Mouse (Mus musculus): ENCODE data around the gene Gphn. TPM values are rescaled to one million over a fixed set of nuclear protein-coding genes. Genes with fewer than 3 reads are reported as not detected.

Gene Gphn
- polyA plus RNA-seq, 1 experiment from 2014 or later = 86.2 TPM

DNA sequence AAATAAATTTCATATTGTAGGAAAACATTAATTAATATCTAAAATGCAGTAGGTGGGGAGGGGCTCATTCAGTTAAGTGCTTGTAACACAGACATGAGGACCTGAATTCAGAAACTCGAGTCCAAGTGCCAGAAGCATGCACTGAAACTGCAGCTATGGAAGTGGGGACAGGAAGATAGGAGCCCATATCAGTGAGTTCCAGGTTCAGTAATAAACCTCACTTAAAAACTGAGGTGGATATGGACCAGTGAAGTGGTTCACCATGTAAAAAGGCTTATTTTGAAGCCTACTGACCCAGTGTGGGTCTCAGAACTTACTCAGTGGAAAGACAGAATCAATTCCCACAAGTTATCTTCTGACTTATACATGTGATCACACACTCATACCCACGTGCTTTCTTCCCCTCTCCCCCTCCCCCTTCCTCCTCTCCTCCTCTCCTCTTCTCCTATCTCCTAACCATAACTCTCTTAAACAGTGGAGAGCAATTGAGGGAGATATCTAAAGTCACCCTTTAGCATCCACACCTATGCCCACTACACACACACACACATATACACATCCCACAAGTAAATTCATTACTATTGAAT, 433.6 kb downstream of the Gphn start:
- Histone ChIP-seq H3K4me2 (ENCODE audit: low read depth, low read length) (no peak overlapping the region), H3K27me3 (ENCODE audit: control insufficient read depth, insufficient read depth, low read length) (no peaks in the 10 kb centered on the region), H3K4me1 (ENCODE audit: control insufficient read depth, insufficient read depth, low read length) (no peaks in the 10 kb centered on the region), H3K9me3 (ENCODE audit: control insufficient read depth, low read length) (no peaks in the 10 kb centered on the region), H3K27ac (ENCODE audit: low read depth, low read length) (no peak overlapping the region), H3K9ac (replicated peaks; ENCODE audit: low read depth, low read length) (no peak overlapping the region), H3K36me3 (ENCODE audit: control insufficient read depth, insufficient read depth, low read length) (0 out of 2 replicates have a peak, but pooled peaks cover 2% of the 10 kb centered on the region), H3K4me3 (ENCODE audit: low read depth, low read length) (no peak overlapping the region)
- ATAC-seq (ENCODE audit: low read depth) = no peak
- WGBS = 70% methylated on average over 2 of the region's 2 CpGs

GRCm38 (mm10) chr12:78678101-78678806, 452.1 kb downstream of the Gphn start:
- H3K4me3 ChIP-seq (ENCODE audit: low read depth, low read length) = no peak overlapping the region
- H3K9ac ChIP-seq (replicated peaks; ENCODE audit: low read depth, low read length) = no peak overlapping the region
- no peaks in the 10 kb centered on the region for H3K27me3 ChIP-seq (ENCODE audit: control insufficient read depth, insufficient read depth, low read length)
- H3K9me3 ChIP-seq (ENCODE audit: control insufficient read depth, low read length) = no peaks in the 10 kb centered on the region
- ATAC-seq (ENCODE audit: low read depth) = no peak
- H3K27ac ChIP-seq (ENCODE audit: low read depth, low read length) = no peak overlapping the region
- H3K4me1 ChIP-seq (ENCODE audit: control insufficient read depth, insufficient read depth, low read length) = no peaks in the 10 kb centered on the region
- 87% methylated on average over 5 of the region's 5 CpGs for WGBS
- H3K36me3 ChIP-seq (ENCODE audit: control insufficient read depth, insufficient read depth, low read length) = no peaks in the 10 kb centered on the region
- H3K4me2 ChIP-seq (ENCODE audit: low read depth, low read length) = no peak overlapping the region

- H3K27ac ChIP-seq (ENCODE audit: low read depth, low read length) = no peak overlapping the region
- no peaks in the 10 kb centered on the region for H3K36me3 ChIP-seq (ENCODE audit: control insufficient read depth, insufficient read depth, low read length)
- WGBS = 90% methylated on average over 2 of the region's 2 CpGs
- H3K4me2 ChIP-seq (ENCODE audit: low read depth, low read length) = no peak overlapping the region
- no peaks in the 10 kb centered on the region for H3K27me3 ChIP-seq (ENCODE audit: control insufficient read depth, insufficient read depth, low read length)
- no peak overlapping the region for H3K4me3 ChIP-seq (ENCODE audit: low read depth, low read length)
- no peak for ATAC-seq (ENCODE audit: low read depth)
- no peaks in the 10 kb centered on the region for H3K4me1 ChIP-seq (ENCODE audit: control insufficient read depth, insufficient read depth, low read length)
- H3K9ac ChIP-seq (replicated peaks; ENCODE audit: low read depth, low read length) = no peak overlapping the region
- H3K9me3 ChIP-seq (ENCODE audit: control insufficient read depth, low read length) = no peaks in the 10 kb centered on the region
Measured at GRCm38 (mm10) chr12:78678807-78679189, 452.6 kb downstream of the Gphn start.

DNA sequence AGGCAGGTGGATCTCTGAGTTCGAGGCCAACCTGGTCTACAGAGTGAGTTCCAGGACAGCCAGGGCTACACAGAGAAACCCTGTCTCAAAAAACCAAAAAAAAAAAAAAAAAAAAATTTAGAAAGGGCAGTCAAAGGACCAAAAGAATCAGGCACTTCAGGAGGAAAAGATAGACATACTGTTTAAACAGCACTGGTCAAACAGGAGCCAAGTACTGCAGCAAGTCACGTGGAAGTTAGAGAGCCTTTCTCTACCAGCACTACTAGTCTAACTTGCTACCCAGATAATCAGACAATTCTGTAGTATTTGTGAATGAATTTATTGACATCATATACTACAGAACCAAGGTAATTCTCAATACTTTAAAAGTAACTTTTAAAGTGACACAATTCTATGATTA, 454.9 kb downstream of the Gphn start:
- H3K9me3 ChIP-seq (ENCODE audit: control insufficient read depth, low read length) = no peaks in the 10 kb centered on the region
- H3K36me3 ChIP-seq (ENCODE audit: control insufficient read depth, insufficient read depth, low read length) = no peaks in the 10 kb centered on the region
- WGBS = 82% methylated on average over 2 of the region's 2 CpGs
- H3K4me2 ChIP-seq (ENCODE audit: low read depth, low read length) = no peak overlapping the region
- no peaks in the 10 kb centered on the region for H3K4me1 ChIP-seq (ENCODE audit: control insufficient read depth, insufficient read depth, low read length)
- no peaks in the 10 kb centered on the region for H3K27me3 ChIP-seq (ENCODE audit: control insufficient read depth, insufficient read depth, low read length)
- no peak overlapping the region for H3K4me3 ChIP-seq (ENCODE audit: low read depth, low read length)
- ATAC-seq (ENCODE audit: low read depth) = no peak
- H3K27ac ChIP-seq (ENCODE audit: low read depth, low read length) = no peak overlapping the region
- no peak overlapping the region for H3K9ac ChIP-seq (replicated peaks; ENCODE audit: low read depth, low read length)

DNA sequence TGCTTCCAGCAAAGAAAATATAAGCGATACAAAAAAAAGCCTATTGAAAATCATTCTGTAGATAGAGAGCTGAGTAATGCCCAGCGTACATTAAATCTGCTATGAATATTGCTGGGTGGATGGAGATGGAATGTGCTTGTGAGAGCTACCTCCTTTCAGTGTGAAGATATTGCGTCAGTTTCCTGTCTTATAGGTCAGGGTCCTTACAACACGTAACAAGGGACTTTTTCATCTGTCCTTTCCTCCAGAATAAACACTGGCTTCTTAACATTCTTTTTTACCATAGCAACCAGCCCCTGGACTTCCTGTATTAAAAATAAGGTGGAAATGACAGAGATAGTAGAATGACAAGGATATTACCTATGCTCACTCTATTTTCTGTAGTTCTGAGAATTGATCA, 456.1 kb downstream of the Gphn start:
- no peaks in the 10 kb centered on the region for H3K9me3 ChIP-seq (ENCODE audit: control insufficient read depth, low read length)
- ATAC-seq (ENCODE audit: low read depth) = no peak
- no peak overlapping the region for H3K4me2 ChIP-seq (ENCODE audit: low read depth, low read length)
- H3K27ac ChIP-seq (ENCODE audit: low read depth, low read length) = no peak overlapping the region
- no peak overlapping the region for H3K9ac ChIP-seq (replicated peaks; ENCODE audit: low read depth, low read length)
- no peaks in the 10 kb centered on the region for H3K4me1 ChIP-seq (ENCODE audit: control insufficient read depth, insufficient read depth, low read length)
- 80% methylated on average over 4 of the region's 4 CpGs for WGBS
- H3K36me3 ChIP-seq (ENCODE audit: control insufficient read depth, insufficient read depth, low read length) = no peaks in the 10 kb centered on the region
- no peak overlapping the region for H3K4me3 ChIP-seq (ENCODE audit: low read depth, low read length)
- H3K27me3 ChIP-seq (ENCODE audit: control insufficient read depth, insufficient read depth, low read length) = no peaks in the 10 kb centered on the region

- Histone ChIP-seq H3K4me2 (ENCODE audit: low read depth, low read length) (no peak overlapping the region), H3K4me3 (ENCODE audit: low read depth, low read length) (no peak overlapping the region), H3K27me3 (ENCODE audit: control insufficient read depth, insufficient read depth, low read length) (no peaks in the 10 kb centered on the region), H3K27ac (ENCODE audit: low read depth, low read length) (no peak overlapping the region), H3K4me1 (ENCODE audit: control insufficient read depth, insufficient read depth, low read length) (no peaks in the 10 kb centered on the region), H3K9ac (replicated peaks; ENCODE audit: low read depth, low read length) (no peak overlapping the region), H3K9me3 (ENCODE audit: control insufficient read depth, low read length) (no peaks in the 10 kb centered on the region), H3K36me3 (ENCODE audit: control insufficient read depth, insufficient read depth, low read length) (no peaks in the 10 kb centered on the region)
- ATAC-seq (ENCODE audit: low read depth) = no peak
- WGBS = 85% methylated on average over 1 of the region's 1 CpGs
Measured at GRCm38 (mm10) chr12:78685669-78686215, 459.6 kb downstream of the Gphn start.

DNA sequence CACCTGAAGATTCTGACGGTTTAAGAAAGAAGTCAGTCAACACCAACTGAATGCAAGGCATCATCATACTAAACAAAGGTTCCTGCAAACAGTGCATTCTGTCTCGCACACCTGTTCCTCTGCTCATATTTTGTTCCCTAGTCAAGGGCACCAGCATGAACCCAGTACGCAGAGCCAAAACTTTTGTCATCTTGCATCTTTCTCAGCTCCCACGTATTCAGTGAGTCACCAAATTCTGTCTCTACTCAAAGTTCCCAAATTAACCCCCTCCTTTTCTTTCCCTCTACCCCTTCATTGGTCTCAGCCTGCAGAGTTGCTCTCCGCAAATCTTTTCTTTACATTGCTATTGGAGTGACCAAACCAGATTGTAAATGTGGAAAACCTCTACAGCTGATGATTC, 462.7 kb downstream of the Gphn start:
- ATAC-seq (ENCODE audit: low read depth) = no peak
- Histone ChIP-seq H3K9me3 (ENCODE audit: control insufficient read depth, low read length) (no peaks in the 10 kb centered on the region), H3K4me1 (ENCODE audit: control insufficient read depth, insufficient read depth, low read length) (no peaks in the 10 kb centered on the region), H3K4me3 (ENCODE audit: low read depth, low read length) (no peak overlapping the region), H3K9ac (replicated peaks; ENCODE audit: low read depth, low read length) (no peak overlapping the region), H3K36me3 (ENCODE audit: control insufficient read depth, insufficient read depth, low read length) (no peaks in the 10 kb centered on the region), H3K27me3 (ENCODE audit: control insufficient read depth, insufficient read depth, low read length) (no peaks in the 10 kb centered on the region), H3K4me2 (ENCODE audit: low read depth, low read length) (no peak overlapping the region), H3K27ac (ENCODE audit: low read depth, low read length) (no peak overlapping the region)
- 93% methylated on average over 5 of the region's 5 CpGs for WGBS

DNA sequence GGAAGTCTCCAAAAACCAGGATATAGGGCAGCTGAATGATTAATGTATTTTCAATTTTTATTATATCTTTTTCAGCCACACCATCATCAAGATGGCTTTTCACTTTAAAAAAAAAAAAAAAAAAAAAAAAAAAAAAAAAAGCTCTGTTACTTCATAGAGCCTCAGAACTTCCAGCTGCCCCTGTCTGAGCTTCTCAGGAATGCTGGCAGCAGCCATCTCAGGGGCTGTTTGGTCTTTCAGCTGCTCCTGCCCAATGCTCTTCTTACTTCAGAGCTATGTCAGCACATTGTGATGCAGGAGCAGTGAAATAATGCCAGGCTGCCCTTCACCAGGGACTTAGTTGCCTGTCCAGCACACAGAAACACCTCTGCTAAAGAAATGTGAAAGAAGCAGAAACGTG, 465.1 kb downstream of the Gphn start, which contains the start of gene Fam71d:
Gene Fam71d (plus strand): TSS at position 211 of the 400 bp plus-strand sequence.
- Histone ChIP-seq H3K9me3 (ENCODE audit: control insufficient read depth, low read length) (no peaks in the 10 kb centered on the region), H3K9ac (replicated peaks; ENCODE audit: low read depth, low read length) (no peak within 1 kb of the TSS), H3K27me3 (ENCODE audit: control insufficient read depth, insufficient read depth, low read length) (no peaks in the 10 kb centered on the region), H3K27ac (ENCODE audit: low read depth, low read length) (no peak within 1 kb of the TSS), H3K4me1 (ENCODE audit: control insufficient read depth, insufficient read depth, low read length) (no peaks in the 10 kb centered on the region), H3K4me2 (ENCODE audit: low read depth, low read length) (no peak within 1 kb of the TSS), H3K4me3 (ENCODE audit: low read depth, low read length) (no peak within 1 kb of the TSS), H3K36me3 (ENCODE audit: control insufficient read depth, insufficient read depth, low read length) (no peaks in the 10 kb centered on the region)
- WGBS = 75% methylated on average over 1 of the region's 1 CpGs
- ATAC-seq (ENCODE audit: low read depth) = no peak

DNA sequence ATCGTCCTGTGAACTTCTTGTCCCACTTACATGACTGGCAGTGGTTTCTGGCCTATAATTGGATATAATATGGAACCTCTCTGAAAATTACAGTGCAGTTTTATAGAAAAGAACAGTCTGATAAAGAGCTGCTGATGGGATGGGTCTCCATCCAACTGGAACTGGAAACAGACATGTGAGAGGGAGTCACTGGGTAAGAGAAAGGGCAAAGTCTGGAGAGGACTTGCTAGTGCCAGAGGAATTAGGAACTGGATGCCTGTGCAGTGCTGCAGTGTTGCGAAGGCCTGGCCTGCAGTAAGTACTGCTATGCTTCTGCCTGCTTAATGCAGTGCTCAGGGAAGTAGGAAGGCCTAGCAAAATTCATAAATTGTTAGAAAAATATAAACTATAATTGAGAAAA, 467.1 kb downstream of the Gphn start:
- Histone ChIP-seq H3K9ac (replicated peaks; ENCODE audit: low read depth, low read length) (no peak overlapping the region), H3K9me3 (ENCODE audit: control insufficient read depth, low read length) (no peaks in the 10 kb centered on the region), H3K4me2 (ENCODE audit: low read depth, low read length) (no peak overlapping the region), H3K27me3 (ENCODE audit: control insufficient read depth, insufficient read depth, low read length) (no peaks in the 10 kb centered on the region), H3K36me3 (ENCODE audit: control insufficient read depth, insufficient read depth, low read length) (no peaks in the 10 kb centered on the region), H3K4me3 (ENCODE audit: low read depth, low read length) (no peak overlapping the region), H3K27ac (ENCODE audit: low read depth, low read length) (no peak overlapping the region), H3K4me1 (ENCODE audit: control insufficient read depth, insufficient read depth, low read length) (no peaks in the 10 kb centered on the region)
- ATAC-seq (ENCODE audit: low read depth) = no peak
- whole genome bisulfite sequencing = 89% methylated on average over 2 of the region's 2 CpGs

All from neural tube, embryonic 14.5 days (tissue).